ENCODE assay signal across 9 mouse cellular contexts in genomic region chr11:31850995-31851394, GRCm38 (mm10). TPM values are rescaled to one million over a fixed set of nuclear protein-coding genes. Genes with fewer than 3 reads are reported as not detected.
DNase-seq lines count a peak whose midpoint lies in the region; ATAC-seq lines count a peak whose summit lies in the region.
"Had no signal": no experiment of that assay in that cellular context is flagged by ENCODE, and none has a peak within 500 bp of the region (broad histone marks: within the 10 kb centered on the region; RNA-seq: fewer than 3 reads in every experiment).

No protein-coding gene starts in this region.

- WGBS in midbrain, embryonic 14.5 days: 81% methylated on average over 5 of the region's 5 CpGs
- WGBS in midbrain, embryonic 10.5 days: 84% methylated on average over 5 of the region's 5 CpGs

- no peak overlapping the region for H3K4me3 ChIP-seq in midbrain, embryonic 14.5 days (replicated peaks; ENCODE audit: low read depth, low read length)
- no peak overlapping the region for H3K4me3 ChIP-seq in midbrain, embryonic 10.5 days
- H3K4me3 ChIP-seq: limb, embryonic 13.5 days had no signal

- peaks cover 19% of the 10 kb centered on the region for H3K4me1 ChIP-seq in midbrain, embryonic 14.5 days (ENCODE audit: control insufficient read depth, insufficient read depth, low read length)
- peaks cover 30% of the 10 kb centered on the region for H3K4me1 ChIP-seq in midbrain, embryonic 10.5 days

- no peaks in the 10 kb centered on the region for H3K27me3 ChIP-seq in midbrain, embryonic 14.5 days (ENCODE audit: control insufficient read depth, insufficient read depth, low read length)
- H3K27me3 ChIP-seq in midbrain, embryonic 10.5 days (ENCODE audit: low read depth, poor library complexity, severe bottlenecking): no peaks in the 10 kb centered on the region
- H3K27me3 ChIP-seq: limb, embryonic 13.5 days had no signal

- H3K9ac ChIP-seq in midbrain, embryonic 14.5 days (replicated peaks; ENCODE audit: low read length): no peak overlapping the region
- H3K9ac ChIP-seq: limb, embryonic 13.5 days had no signal

- DNase-seq in midbrain, embryonic 14.5 days: peak; percentile 58
- no peak for DNase-seq in midbrain, embryonic 10.5 days (ENCODE audit: low spot score)
- DNase-seq in cerebellum, adult 11-12 months: peak; percentile 72
- DNase-seq in kidney, adult 8-10 months: peak; percentile 69 to 82
- DNase-seq in retina, postnatal 7 days (ENCODE audit: low read depth, low spot score): peak; percentile 68
- no peak for DNase-seq in left cerebral cortex, postnatal 14 days (ENCODE audit: low spot score in 2 of 2)
- no peak for DNase-seq in left cerebral cortex, adult 8-10 months (ENCODE audit: low spot score in 2 of 2)
- DNase-seq in thymus, postnatal 36 days: no peak

- H3K36me3 ChIP-seq in midbrain, embryonic 14.5 days (ENCODE audit: control insufficient read depth, insufficient read depth, low read length): no peaks in the 10 kb centered on the region
- no peaks in the 10 kb centered on the region for H3K36me3 ChIP-seq in midbrain, embryonic 10.5 days
- H3K36me3 ChIP-seq: limb, embryonic 13.5 days had no signal

- intact Hi-C loops in left cerebral cortex, postnatal 14 days (cut with DNase I): no loop called here

- no peak for ATAC-seq in midbrain, embryonic 14.5 days (ENCODE audit: low FRiP score, low TSS enrichment)

- no peak overlapping the region for H3K4me2 ChIP-seq in midbrain, embryonic 14.5 days (ENCODE audit: low read length)
- H3K4me2 ChIP-seq: limb, embryonic 13.5 days had no signal

- H3K9me3 ChIP-seq in midbrain, embryonic 14.5 days (ENCODE audit: control insufficient read depth, low read length): no peaks in the 10 kb centered on the region
- no peaks in the 10 kb centered on the region for H3K9me3 ChIP-seq in midbrain, embryonic 10.5 days (replicated peaks)
- H3K9me3 ChIP-seq: limb, embryonic 13.5 days had no signal

- H3K27ac ChIP-seq in midbrain, embryonic 14.5 days (replicated peaks; ENCODE audit: low read depth, low read length): no peak overlapping the region
- H3K27ac ChIP-seq in midbrain, embryonic 10.5 days (replicated peaks): no peak overlapping the region
- H3K27ac ChIP-seq: limb, embryonic 13.5 days had no signal

RNA-seq across cellular contexts. Expression of gene Cpeb4, which starts 21.0 kb away (rescaled TPM):
- 32.2 and 34.5 TPM in 2 replicates for polyA plus RNA-seq in midbrain, embryonic 14.5 days (2014; fragmentation: Nextera tagmentation; extraction: Ambion mirVana)
- 3.5 and 5.6 TPM in 2 replicates for polyA plus RNA-seq in midbrain, embryonic 10.5 days (2016; fragmentation: Nextera tagmentation; extraction: Ambion mirVana)
- 100 to 1,000 TPM; 146 to 152 TPM for total RNA-seq in left cerebral cortex, postnatal 14 days (2021)
- 100 to 1,000 TPM; 139 to 172 (median 151) TPM for total RNA-seq in left cerebral cortex, adult 8-10 months (2022)

Comparison
In these comparisons a context has a peak if more than half of its experiments do, and no peak if none do; other contexts are left out.
1. DNase-seq: peak in midbrain, embryonic 14.5 days (single experiment), cerebellum, adult 11-12 months (single experiment), kidney, adult 8-10 months (2 of 2) and retina, postnatal 7 days (single experiment); none in midbrain, embryonic 10.5 days (single experiment), left cerebral cortex, postnatal 14 days (0 of 2), left cerebral cortex, adult 8-10 months (0 of 2) and thymus, postnatal 36 days (0 of 2).